Mouse (Mus musculus) neural tube, embryonic 13.5 days (tissue): ENCODE data around the gene Txnrd1. TPM values are rescaled to one million over a fixed set of nuclear protein-coding genes. Genes with fewer than 3 reads are reported as not detected.

Experiments
- ATAC-seq: fragments of 200-750 bp; cut with Nextera tagmentation; 2 replicates; pipeline ENCODE4 v1.8.0; 2017; ENCODE audit warnings: low read depth, mild to moderate bottlenecking, moderate TSS enrichment, moderate library complexity
- H3K27ac ChIP-seq: fragments of 300-500 bp; sonication (generic); replicated peaks from 2 replicates; pipeline ENCODE4 v1.5.1; 2015; ENCODE audit warnings: moderate library complexity, mild to moderate bottlenecking, inconsistent platforms
- H3K27me3 ChIP-seq: fragments of 300-500 bp; sonication (generic); 2 replicates; pipeline ENCODE4 v1.6.1; 2015; ENCODE audit warnings: mild to moderate bottlenecking, inconsistent platforms
- H3K36me3 ChIP-seq: fragments of 300-500 bp; sonication (generic); 2 replicates; pipeline ENCODE4 v1.6.1; 2015; ENCODE audit warnings: mild to moderate bottlenecking, inconsistent platforms
- H3K4me1 ChIP-seq: fragments of 300-500 bp; sonication (generic); replicated peaks from 2 replicates; pipeline ENCODE4 v1.6.1; 2015; ENCODE audit warnings: inconsistent platforms
- H3K4me2 ChIP-seq: fragments of 300-500 bp; sonication (generic); 2 replicates; pipeline ENCODE4 v1.6.1; 2015; ENCODE audit warnings: inconsistent platforms, mild to moderate bottlenecking, moderate library complexity
- H3K4me3 ChIP-seq: fragments of 300-500 bp; sonication (generic); 2 replicates; pipeline ENCODE4 v1.5.1; 2015; ENCODE audit warnings: mild to moderate bottlenecking, inconsistent platforms
- H3K9ac ChIP-seq: fragments of 300-500 bp; sonication (generic); 2 replicates; pipeline ENCODE4 v1.6.1; 2015; ENCODE audit warnings: moderate library complexity, mild to moderate bottlenecking, inconsistent platforms
- H3K9me3 ChIP-seq: fragments of 300-500 bp; sonication (generic); 2 replicates; pipeline ENCODE4 v1.6.1; 2016; ENCODE audit warnings: inconsistent platforms
- WGBS: fragments of 180-500 bp; shearing (Covaris S2); methylation state at CpG from one replicate; pipeline ENCODE4 v1.1.7; 2015; 5-methylcytosine and 5-hydroxymethylcytosine counted together
- polyA plus RNA-seq: library from polyadenylated mRNA; unstranded; fragments of >200 nt; fragmentation: Nextera tagmentation; extraction: Ambion mirVana; gene quantifications from 2 replicates; pipeline ENCODE4 v1.2.1, GENCODE M21; 2015

Txnrd1 gene
- polyA plus RNA-seq, 1 experiment from 2014 or later: 112 TPM

DNA sequence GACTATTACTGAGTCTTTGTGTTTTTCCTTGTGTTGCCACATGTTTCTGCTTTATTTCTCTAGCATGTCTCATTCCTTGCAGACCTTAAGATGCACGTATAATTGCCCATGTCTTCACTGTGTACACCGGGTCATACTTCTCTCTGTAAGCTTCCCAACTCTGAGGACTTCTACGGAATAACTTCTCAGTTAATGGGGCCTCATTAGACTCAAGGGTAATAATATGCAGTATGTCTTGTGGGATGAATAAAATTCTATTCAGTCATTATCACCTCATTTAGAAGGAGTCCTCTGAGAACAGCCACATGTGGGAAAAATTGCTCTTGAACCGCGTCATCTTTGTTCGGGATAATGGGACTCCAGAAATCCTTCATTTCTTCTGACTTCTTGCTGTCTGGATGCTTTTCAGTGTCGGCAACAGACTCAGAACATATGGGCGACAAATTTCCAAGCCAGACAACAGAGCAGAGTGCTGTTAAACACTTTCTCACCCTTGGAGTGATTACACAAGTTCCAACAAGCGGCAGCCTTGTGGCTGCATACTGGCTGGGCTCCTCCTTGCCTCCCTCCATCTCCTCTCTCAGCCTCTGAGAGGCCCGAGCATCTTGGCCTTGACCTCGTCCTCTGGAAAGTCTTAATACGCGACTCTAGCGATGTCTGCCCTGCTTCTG is 10.5 kb upstream of the Txnrd1 start:
- ATAC-seq: no peak
- Histone ChIP-seq H3K27ac (no peak overlapping the region), H3K4me2 (no peak overlapping the region), H3K27me3 (no peaks in the 10 kb centered on the region), H3K9me3 (no peaks in the 10 kb centered on the region), H3K4me3 (no peak overlapping the region), H3K4me1 (peaks cover 8% of the 10 kb centered on the region; the same call in 1 of the 2 replicates), H3K36me3 (no peaks in the 10 kb centered on the region), H3K9ac (no peak overlapping the region)
- WGBS: 69% methylated on average over 14 of the region's 14 CpGs

DNA sequence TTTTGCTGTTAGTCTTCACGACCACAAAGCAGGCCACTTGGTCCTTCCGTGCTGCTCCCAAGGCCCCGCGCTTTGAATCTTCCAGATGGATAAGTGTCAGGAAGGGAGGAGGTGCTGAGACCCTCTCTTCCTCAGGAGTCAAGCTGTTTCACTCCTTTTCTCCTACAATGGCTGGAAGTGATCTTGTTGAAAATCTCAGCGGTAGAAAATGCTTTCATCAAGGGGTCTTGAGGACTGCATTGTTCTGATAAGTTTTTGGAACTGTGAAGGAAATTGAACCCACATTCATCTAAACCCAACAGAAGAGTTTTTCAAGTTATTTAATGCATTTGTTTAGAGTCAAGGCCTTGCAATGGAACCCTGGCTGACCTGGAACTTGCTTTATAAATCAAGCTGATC is 10.0 kb upstream of the Txnrd1 start:
- no peaks in the 10 kb centered on the region for H3K27me3 ChIP-seq
- H3K4me2 ChIP-seq: no peak overlapping the region
- H3K36me3 ChIP-seq: no peaks in the 10 kb centered on the region
- no peak overlapping the region for H3K9ac ChIP-seq
- no peak for ATAC-seq
- no peak overlapping the region for H3K27ac ChIP-seq
- H3K4me1 ChIP-seq: peaks cover 8% of the 10 kb centered on the region; the same call in 1 of the 2 replicates
- 73% methylated on average over 5 of the region's 5 CpGs for WGBS
- no peak overlapping the region for H3K4me3 ChIP-seq
- no peaks in the 10 kb centered on the region for H3K9me3 ChIP-seq

- Histone ChIP-seq H3K27me3 (no peaks in the 10 kb centered on the region), H3K4me3 (no peak overlapping the region), H3K4me1 (peaks cover 8% of the 10 kb centered on the region; the same call in 1 of the 2 replicates), H3K4me2 (no peak overlapping the region), H3K9ac (no peak overlapping the region), H3K27ac (no peak overlapping the region), H3K9me3 (no peaks in the 10 kb centered on the region), H3K36me3 (no peaks in the 10 kb centered on the region)
- no peak for ATAC-seq
- 78% methylated on average over 10 of the region's 10 CpGs for WGBS
Observed at GRCm38 (mm10) chr10:82824541-82824940, 9.2 kb upstream of the Txnrd1 start.

DNA sequence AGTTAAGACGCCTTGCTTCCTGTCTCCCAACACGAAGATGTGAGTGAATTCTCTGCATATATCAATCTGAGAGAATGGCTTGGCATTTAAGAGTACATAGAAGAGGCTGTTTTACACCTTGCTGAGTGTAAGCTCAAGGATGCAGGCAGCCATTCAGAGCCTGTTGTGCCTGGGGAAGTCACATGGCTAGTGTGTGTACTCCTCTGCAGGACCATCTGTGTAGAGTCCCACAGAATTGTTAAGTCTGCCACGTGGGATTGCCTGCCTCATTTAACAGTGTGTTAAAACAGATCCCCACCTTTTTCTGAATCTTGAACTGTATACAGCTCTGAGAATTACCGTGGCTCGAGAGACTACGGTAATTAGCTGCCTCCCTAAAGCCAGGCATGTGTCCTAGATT is 7.2 kb upstream of the Txnrd1 start:
- no peak overlapping the region for H3K27ac ChIP-seq
- no peak overlapping the region for H3K4me3 ChIP-seq
- ATAC-seq: peak; percentile 56; the same call in 1 of the 2 replicates
- H3K4me2 ChIP-seq: no peak overlapping the region
- WGBS: 37% methylated on average over 6 of the region's 6 CpGs
- no peaks in the 10 kb centered on the region for H3K36me3 ChIP-seq
- no peaks in the 10 kb centered on the region for H3K9me3 ChIP-seq
- no peak overlapping the region for H3K9ac ChIP-seq
- H3K27me3 ChIP-seq: no peaks in the 10 kb centered on the region
- H3K4me1 ChIP-seq: peaks cover 8% of the 10 kb centered on the region; the same call in 1 of the 2 replicates

DNA sequence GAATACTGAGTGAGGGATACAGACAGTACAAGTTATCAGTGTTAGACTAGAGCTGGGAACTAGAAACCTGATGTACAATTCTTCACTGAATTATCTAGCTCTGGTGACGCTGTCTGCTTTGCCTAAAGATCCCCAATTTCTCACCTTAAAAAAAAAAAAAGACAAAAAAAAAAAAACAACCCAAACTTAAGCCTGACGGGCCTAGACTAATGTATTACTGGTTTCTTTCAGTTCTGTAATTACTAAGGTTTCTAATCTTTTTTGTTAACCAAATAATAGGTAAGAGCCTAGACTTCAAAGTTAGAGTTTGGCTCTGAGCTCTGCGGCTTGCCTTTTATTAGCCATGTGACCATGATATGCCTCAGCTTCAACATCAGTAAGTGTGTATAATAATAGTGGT is 2.1 kb downstream of the Txnrd1 start:
- H3K4me3 ChIP-seq: no peak overlapping the region
- H3K4me1 ChIP-seq: no peaks in the 10 kb centered on the region
- no peak overlapping the region for H3K27ac ChIP-seq
- no peak for ATAC-seq
- WGBS: 90% methylated on average over 3 of the region's 3 CpGs
- no peaks in the 10 kb centered on the region for H3K36me3 ChIP-seq
- no peaks in the 10 kb centered on the region for H3K27me3 ChIP-seq
- no peak overlapping the region for H3K9ac ChIP-seq
- no peak overlapping the region for H3K4me2 ChIP-seq
- H3K9me3 ChIP-seq: 0 out of 2 replicates have a peak, but pooled peaks cover 3% of the 10 kb centered on the region

- Histone ChIP-seq H3K9me3 (no peaks in the 10 kb centered on the region), H3K4me3 (no peak overlapping the region), H3K27ac (no peak overlapping the region), H3K27me3 (no peaks in the 10 kb centered on the region), H3K9ac (no peak overlapping the region), H3K36me3 (no peaks in the 10 kb centered on the region), H3K4me2 (no peak overlapping the region), H3K4me1 (no peaks in the 10 kb centered on the region)
- WGBS: 87% methylated on average over 7 of the region's 7 CpGs
- ATAC-seq: no peak
Observed at GRCm38 (mm10) chr10:82838390-82838789, 4.6 kb downstream of the Txnrd1 start.

DNA sequence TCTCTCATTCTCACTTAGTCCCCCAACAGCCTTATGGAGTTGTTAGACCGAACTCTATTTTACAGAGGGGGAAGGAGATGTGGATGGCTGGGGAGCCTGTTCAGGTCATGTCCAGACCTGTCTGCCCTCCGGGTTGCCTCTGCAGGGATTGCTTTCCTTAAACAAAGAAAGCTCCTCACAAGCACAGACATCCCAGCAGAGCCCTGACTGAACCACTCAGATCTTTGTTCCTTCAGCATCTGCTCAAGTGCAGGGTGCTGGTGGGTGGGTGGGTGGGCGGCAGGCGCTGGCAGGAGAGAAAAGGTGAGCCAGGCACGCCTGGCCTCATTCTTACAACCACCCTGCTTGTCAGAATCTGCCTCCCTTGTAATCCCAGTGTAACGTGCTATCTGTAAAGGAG is 10.3 kb downstream of the Txnrd1 start:
- no peak overlapping the region for H3K4me2 ChIP-seq
- H3K4me3 ChIP-seq: no peak overlapping the region
- H3K36me3 ChIP-seq: no peaks in the 10 kb centered on the region
- ATAC-seq: no peak
- no peak overlapping the region for H3K27ac ChIP-seq
- H3K4me1 ChIP-seq: no peaks in the 10 kb centered on the region
- no peaks in the 10 kb centered on the region for H3K27me3 ChIP-seq
- no peak overlapping the region for H3K9ac ChIP-seq
- H3K9me3 ChIP-seq: no peaks in the 10 kb centered on the region
- WGBS: 72% methylated on average over 6 of the region's 6 CpGs

GRCm38 (mm10) chr10:82844731-82845130 is 11.0 kb downstream of the Txnrd1 start:
- H3K27me3 ChIP-seq: no peaks in the 10 kb centered on the region
- H3K4me1 ChIP-seq: 0 out of 2 replicates have a peak, but pooled peaks cover under 1% of the 10 kb centered on the region
- 89% methylated on average over 6 of the region's 8 CpGs for WGBS
- no peak overlapping the region for H3K4me3 ChIP-seq
- H3K4me2 ChIP-seq: no peak overlapping the region
- no peaks in the 10 kb centered on the region for H3K9me3 ChIP-seq
- no peaks in the 10 kb centered on the region for H3K36me3 ChIP-seq
- no peak overlapping the region for H3K9ac ChIP-seq
- no peak for ATAC-seq
- no peak overlapping the region for H3K27ac ChIP-seq

- no peak for ATAC-seq
Observed at GRCm38 (mm10) chr10:82847821-82848459, 14.2 kb downstream of the Txnrd1 start.

DNA sequence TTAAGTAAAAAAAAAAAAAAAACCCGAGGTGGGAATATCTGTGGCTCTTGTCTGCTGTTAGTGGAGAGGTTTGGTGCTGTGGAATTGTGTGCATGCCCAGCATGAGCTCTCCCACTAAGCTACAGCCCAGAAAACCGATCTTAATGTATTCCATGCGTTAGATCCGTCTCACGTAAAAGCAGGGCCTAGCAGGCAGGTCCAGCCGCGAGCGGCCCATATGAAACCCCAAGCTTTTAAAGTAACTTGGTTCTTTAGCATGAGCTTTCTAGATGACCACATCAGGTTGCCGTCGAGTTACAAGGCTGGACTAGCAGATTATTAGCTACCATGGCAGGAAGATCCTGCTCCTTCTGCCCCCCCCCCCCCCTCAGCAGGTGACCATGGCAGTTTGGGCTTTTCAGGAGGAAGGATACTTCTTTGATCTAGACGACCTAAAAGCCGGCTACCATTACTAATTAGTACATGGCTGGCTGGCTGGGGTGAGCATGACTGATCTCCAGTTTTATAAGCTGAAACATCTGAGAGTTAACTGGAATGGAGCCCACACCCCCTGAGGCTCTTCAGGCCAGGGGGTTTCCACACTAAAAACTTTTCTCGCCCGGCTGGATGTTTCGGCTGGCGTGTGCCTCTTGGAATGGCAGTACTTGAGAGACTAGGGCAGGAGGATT is 16.1 kb downstream of the Txnrd1 start:
- no peaks in the 10 kb centered on the region for H3K9me3 ChIP-seq
- no peak overlapping the region for H3K4me3 ChIP-seq
- H3K27ac ChIP-seq: no peak overlapping the region
- ATAC-seq: no peak
- H3K4me1 ChIP-seq: 0 out of 2 replicates have a peak, but pooled peaks cover 5% of the 10 kb centered on the region
- WGBS: 35% methylated on average over 16 of the region's 16 CpGs
- H3K36me3 ChIP-seq: no peaks in the 10 kb centered on the region
- no peak overlapping the region for H3K9ac ChIP-seq
- H3K4me2 ChIP-seq: no peak overlapping the region
- H3K27me3 ChIP-seq: no peaks in the 10 kb centered on the region

More at GRCm38 (mm10) chr10:82847821-82848459, 14.2 kb downstream of the Txnrd1 start:
- Histone ChIP-seq H3K4me3 (no peak overlapping the region), H3K27ac (no peak overlapping the region), H3K4me2 (no peak overlapping the region), H3K36me3 (no peaks in the 10 kb centered on the region), H3K4me1 (0 out of 2 replicates have a peak, but pooled peaks cover 5% of the 10 kb centered on the region), H3K9me3 (no peaks in the 10 kb centered on the region), H3K9ac (no peak overlapping the region), H3K27me3 (no peaks in the 10 kb centered on the region)
- 80% methylated on average over 9 of the region's 9 CpGs for WGBS

- 85% methylated on average over 5 of the region's 5 CpGs for WGBS
Observed at GRCm38 (mm10) chr10:82850354-82850752, 16.6 kb downstream of the Txnrd1 start.

DNA sequence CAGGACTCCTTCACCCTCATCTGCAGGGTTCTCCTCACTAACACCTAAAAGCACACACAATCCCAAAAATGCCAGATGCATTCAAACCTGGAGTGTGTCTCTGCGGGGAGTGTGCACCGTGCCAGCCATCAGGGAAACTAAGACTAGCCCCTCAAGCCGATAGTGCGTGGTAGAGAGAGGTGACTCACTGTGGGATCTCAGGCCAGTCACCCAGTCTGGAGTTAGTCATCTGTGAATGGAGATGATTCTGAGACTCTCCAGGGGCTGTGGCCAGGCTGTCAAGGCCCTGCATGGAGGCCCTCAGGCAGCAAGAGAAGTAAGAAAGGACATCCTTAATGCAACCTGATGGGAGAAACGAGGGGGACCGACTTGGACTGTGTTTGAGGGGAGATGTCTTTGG is 18.0 kb downstream of the Txnrd1 start:
- H3K9me3 ChIP-seq: no peaks in the 10 kb centered on the region
- no peak overlapping the region for H3K27ac ChIP-seq
- H3K4me2 ChIP-seq: no peak overlapping the region
- WGBS: 91% methylated on average over 6 of the region's 6 CpGs
- H3K4me1 ChIP-seq: 0 out of 2 replicates have a peak, but pooled peaks cover 5% of the 10 kb centered on the region
- no peak for ATAC-seq
- H3K4me3 ChIP-seq: no peak overlapping the region
- no peak overlapping the region for H3K9ac ChIP-seq
- no peaks in the 10 kb centered on the region for H3K27me3 ChIP-seq
- H3K36me3 ChIP-seq: no peaks in the 10 kb centered on the region

More at GRCm38 (mm10) chr10:82850354-82850752, 16.6 kb downstream of the Txnrd1 start:
- Histone ChIP-seq H3K27me3 (no peaks in the 10 kb centered on the region), H3K4me2 (no peak overlapping the region), H3K9me3 (no peaks in the 10 kb centered on the region), H3K36me3 (no peaks in the 10 kb centered on the region), H3K9ac (no peak overlapping the region), H3K4me1 (0 out of 2 replicates have a peak, but pooled peaks cover 5% of the 10 kb centered on the region), H3K27ac (no peak overlapping the region), H3K4me3 (no peak overlapping the region)
- no peak for ATAC-seq
